Mouse (Mus musculus) midbrain, embryonic 15.5 days (tissue): Measurements from ENCODE around the gene Nyap2. TPM values are rescaled to one million over a fixed set of nuclear protein-coding genes. Genes with fewer than 3 reads are reported as not detected.

ENCODE experiments used
- ATAC-seq: fragments of 200-750 bp; cut with Nextera tagmentation; replicated peaks from 2 replicates; pipeline ENCODE4 v1.8.0; 2017; ENCODE audit warnings: moderate TSS enrichment
- H3K27ac ChIP-seq: fragments of 300-500 bp; sonication (generic); 2 replicates; pipeline ENCODE4 v1.5.1; 2015; ENCODE audit warnings: mild to moderate bottlenecking, inconsistent platforms
- H3K27me3 ChIP-seq: fragments of 300-500 bp; sonication (generic); replicated peaks from 2 replicates; pipeline ENCODE4 v1.6.1; 2015; ENCODE audit warnings: inconsistent platforms
- H3K36me3 ChIP-seq: fragments of 300-500 bp; sonication (generic); replicated peaks from 2 replicates; pipeline ENCODE4 v1.6.1; 2015; ENCODE audit warnings: inconsistent platforms
- H3K4me1 ChIP-seq: fragments of 300-500 bp; sonication (generic); 2 replicates; pipeline ENCODE4 v1.6.1; 2015; ENCODE audit warnings: inconsistent platforms
- H3K4me2 ChIP-seq: fragments of 300-500 bp; sonication (generic); 2 replicates; pipeline ENCODE4 v1.6.1; 2015; ENCODE audit warnings: inconsistent platforms, mild to moderate bottlenecking, moderate library complexity
- H3K4me3 ChIP-seq: fragments of 300-500 bp; sonication (generic); 2 replicates; pipeline ENCODE4 v1.5.1; 2015; ENCODE audit warnings: mild to moderate bottlenecking, inconsistent platforms
- H3K9ac ChIP-seq: fragments of 300-500 bp; sonication (generic); 2 replicates; pipeline ENCODE4 v1.6.1; 2015; ENCODE audit warnings: mild to moderate bottlenecking, inconsistent platforms
- H3K9me3 ChIP-seq: fragments of 300-500 bp; sonication (generic); 2 replicates; pipeline ENCODE4 v1.6.1; 2016; ENCODE audit warnings: inconsistent platforms
- WGBS: fragments of 180-500 bp; shearing (Covaris S2); methylation state at CpG from one replicate; pipeline ENCODE4 v1.1.7; 2015; ENCODE audit warnings: mixed read lengths; 5-methylcytosine and 5-hydroxymethylcytosine counted together
- polyA plus RNA-seq: library from polyadenylated mRNA; unstranded; fragments of >200 nt; fragmentation: Nextera tagmentation; extraction: Ambion mirVana; gene quantifications from 2 replicates; pipeline ENCODE4 v1.2.1, GENCODE M21; 2015

The Nyap2 gene
- 12.5 and 12.8 TPM in 2 replicates for polyA plus RNA-seq

GRCm38 (mm10) chr1:81076831-81077664, at the start of gene Nyap2:
TSS of gene Nyap2 (plus strand) at chr1:81076950.
- peak; percentile 90 for ATAC-seq
- H3K9ac ChIP-seq: peak within 1 kb of the TSS; percentile 69
- peaks cover 12% of the 10 kb centered on the region; the same call in 1 of the 2 replicates for H3K4me1 ChIP-seq
- H3K4me2 ChIP-seq: peak within 1 kb of the TSS; percentile 59
- H3K27ac ChIP-seq: peak within 1 kb of the TSS; percentile 97
- WGBS: 15% methylated on average over 16 of the region's 16 CpGs
- no peaks in the 10 kb centered on the region for H3K36me3 ChIP-seq
- H3K27me3 ChIP-seq: no peaks in the 10 kb centered on the region
- no peaks in the 10 kb centered on the region for H3K9me3 ChIP-seq
- H3K4me3 ChIP-seq: peak within 1 kb of the TSS; percentile 51

- Histone ChIP-seq H3K4me2 (no peak overlapping the region), H3K27ac (no peak overlapping the region), H3K27me3 (no peaks in the 10 kb centered on the region), H3K9ac (no peak overlapping the region), H3K4me3 (no peak overlapping the region), H3K9me3 (no peaks in the 10 kb centered on the region), H3K4me1 (0 out of 2 replicates have a peak, but pooled peaks cover 3% of the 10 kb centered on the region), H3K36me3 (no peaks in the 10 kb centered on the region)
- 28% methylated on average over 5 of the region's 5 CpGs for WGBS
- ATAC-seq: peak; percentile 73
Measured at GRCm38 (mm10) chr1:81042907-81043868, 33.6 kb upstream of the Nyap2 start.

GRCm38 (mm10) chr1:81058340-81058739, 18.4 kb upstream of the Nyap2 start:
- no peak overlapping the region for H3K4me3 ChIP-seq
- H3K9ac ChIP-seq: no peak overlapping the region
- no peak overlapping the region for H3K27ac ChIP-seq
- H3K4me1 ChIP-seq: no peaks in the 10 kb centered on the region
- H3K9me3 ChIP-seq: no peaks in the 10 kb centered on the region
- H3K27me3 ChIP-seq: no peaks in the 10 kb centered on the region
- ATAC-seq: no peak
- no peak overlapping the region for H3K4me2 ChIP-seq
- H3K36me3 ChIP-seq: no peaks in the 10 kb centered on the region
- WGBS: 80% methylated on average over 5 of the region's 5 CpGs

GRCm38 (mm10) chr1:81058835-81059234, 17.9 kb upstream of the Nyap2 start:
- ATAC-seq: no peak
- no peaks in the 10 kb centered on the region for H3K9me3 ChIP-seq
- no peaks in the 10 kb centered on the region for H3K27me3 ChIP-seq
- no peaks in the 10 kb centered on the region for H3K4me1 ChIP-seq
- H3K9ac ChIP-seq: no peak overlapping the region
- no peak overlapping the region for H3K4me2 ChIP-seq
- H3K27ac ChIP-seq: no peak overlapping the region
- H3K36me3 ChIP-seq: no peaks in the 10 kb centered on the region
- H3K4me3 ChIP-seq: no peak overlapping the region
- 78% methylated on average over 2 of the region's 2 CpGs for WGBS

GRCm38 (mm10) chr1:81062811-81063210, 13.9 kb upstream of the Nyap2 start:
- no peak overlapping the region for H3K4me2 ChIP-seq
- H3K9me3 ChIP-seq: no peaks in the 10 kb centered on the region
- no peak overlapping the region for H3K27ac ChIP-seq
- no peaks in the 10 kb centered on the region for H3K27me3 ChIP-seq
- ATAC-seq: no peak
- no peak overlapping the region for H3K4me3 ChIP-seq
- WGBS: 86% methylated on average over 2 of the region's 2 CpGs
- H3K36me3 ChIP-seq: no peaks in the 10 kb centered on the region
- H3K9ac ChIP-seq: no peak overlapping the region
- H3K4me1 ChIP-seq: no peaks in the 10 kb centered on the region

GRCm38 (mm10) chr1:81076259-81076658, 491 bp upstream of the Nyap2 start:
- Histone ChIP-seq H3K27me3 (no peaks in the 10 kb centered on the region), H3K9me3 (no peaks in the 10 kb centered on the region), H3K27ac (peak overlapping the region; percentile 97), H3K36me3 (no peaks in the 10 kb centered on the region), H3K4me2 (peak overlapping the region; percentile 59), H3K4me1 (peaks cover 12% of the 10 kb centered on the region; the same call in 1 of the 2 replicates), H3K9ac (peak overlapping the region; percentile 69), H3K4me3 (peak overlapping the region; percentile 51)
- peak; percentile 92 for ATAC-seq
- 19% methylated on average over 9 of the region's 9 CpGs for WGBS

- Histone ChIP-seq H3K9me3 (no peaks in the 10 kb centered on the region), H3K4me3 (peak overlapping the region; percentile 51), H3K4me2 (peak overlapping the region; percentile 59), H3K36me3 (no peaks in the 10 kb centered on the region), H3K27ac (peak overlapping the region; percentile 97), H3K4me1 (peaks cover 12% of the 10 kb centered on the region; the same call in 1 of the 2 replicates), H3K27me3 (no peaks in the 10 kb centered on the region), H3K9ac (peak overlapping the region; percentile 69)
- peak; percentile 40; the same call in 1 of the 2 replicates for ATAC-seq
- WGBS: 30% methylated on average over 9 of the region's 9 CpGs
Measured at GRCm38 (mm10) chr1:81077665-81078314, 1.0 kb downstream of the Nyap2 start.

GRCm38 (mm10) chr1:81087485-81087884, 10.7 kb downstream of the Nyap2 start:
- no peak for ATAC-seq
- WGBS: 91% methylated on average over 5 of the region's 5 CpGs
- no peak overlapping the region for H3K9ac ChIP-seq
- H3K4me2 ChIP-seq: no peak overlapping the region
- no peaks in the 10 kb centered on the region for H3K36me3 ChIP-seq
- H3K9me3 ChIP-seq: no peaks in the 10 kb centered on the region
- H3K4me1 ChIP-seq: peaks cover 4% of the 10 kb centered on the region; the same call in 1 of the 2 replicates
- no peak overlapping the region for H3K4me3 ChIP-seq
- H3K27me3 ChIP-seq: no peaks in the 10 kb centered on the region
- no peak overlapping the region for H3K27ac ChIP-seq

- no peak overlapping the region for H3K4me3 ChIP-seq
- H3K36me3 ChIP-seq: no peaks in the 10 kb centered on the region
- H3K9ac ChIP-seq: no peak overlapping the region
- H3K27ac ChIP-seq: no peak overlapping the region
- H3K9me3 ChIP-seq: no peaks in the 10 kb centered on the region
- no peaks in the 10 kb centered on the region for H3K27me3 ChIP-seq
- peaks cover 4% of the 10 kb centered on the region; the same call in 1 of the 2 replicates for H3K4me1 ChIP-seq
- peak; percentile 51; the same call in 1 of the 2 replicates for ATAC-seq
- no peak overlapping the region for H3K4me2 ChIP-seq
- 78% methylated on average over 1 of the region's 1 CpGs for WGBS
Measured at GRCm38 (mm10) chr1:81090400-81090799, 13.7 kb downstream of the Nyap2 start.

- Histone ChIP-seq H3K9ac (no peak overlapping the region), H3K27ac (0 out of 2 replicates have a peak overlapping the region, but pooled peaks have one; percentile 39), H3K9me3 (no peaks in the 10 kb centered on the region), H3K4me1 (peaks cover 4% of the 10 kb centered on the region; the same call in 1 of the 2 replicates), H3K36me3 (no peaks in the 10 kb centered on the region), H3K4me2 (no peak overlapping the region), H3K4me3 (no peak overlapping the region), H3K27me3 (no peaks in the 10 kb centered on the region)
- no peak; the same call in 1 of the 2 replicates for ATAC-seq
- WGBS: 33% methylated on average over 3 of the region's 3 CpGs
Measured at GRCm38 (mm10) chr1:81090979-81091378, 14.2 kb downstream of the Nyap2 start.

GRCm38 (mm10) chr1:81092056-81092455, 15.3 kb downstream of the Nyap2 start:
- peaks cover 4% of the 10 kb centered on the region; the same call in 1 of the 2 replicates for H3K4me1 ChIP-seq
- H3K9me3 ChIP-seq: no peaks in the 10 kb centered on the region
- H3K27ac ChIP-seq: no peak overlapping the region
- ATAC-seq: no peak
- H3K27me3 ChIP-seq: no peaks in the 10 kb centered on the region
- 72% methylated on average over 2 of the region's 2 CpGs for WGBS
- no peaks in the 10 kb centered on the region for H3K36me3 ChIP-seq
- H3K9ac ChIP-seq: no peak overlapping the region
- no peak overlapping the region for H3K4me3 ChIP-seq
- H3K4me2 ChIP-seq: no peak overlapping the region
